Mouse (Mus musculus) liver, embryonic 14.5 days (tissue): Measurements from ENCODE around the gene Dtx2. TPM values are rescaled to one million over a fixed set of nuclear protein-coding genes. Genes with fewer than 3 reads are reported as not detected.

Experiments used
- ATAC-seq: fragments of 200-750 bp; cut with Nextera tagmentation; 2 replicates; pipeline ENCODE4 v1.8.0; 2017; ENCODE audit warnings: moderate number of reproducible peaks, mild to moderate bottlenecking, moderate library complexity; ENCODE audit not compliant: insufficient read depth
- DNase-seq, 3 experiments: peaks; one replicate each; pipeline ENCODE4 v3.0.0-alpha.2; 2012 to 2013; ENCODE audit warnings: low read depth in 3 of 3, low spot score in 3 of 3
- H3K27ac ChIP-seq: fragments of 300-500 bp; sonication (generic); 2 replicates; pipeline ENCODE4 v1.5.1; 2014; ENCODE audit warnings: moderate library complexity, mild to moderate bottlenecking, control low read depth, inconsistent platforms
- H3K27me3 ChIP-seq: fragments of 300-500 bp; sonication (generic); 2 replicates; pipeline ENCODE4 v1.6.1; 2014; ENCODE audit warnings: mild to moderate bottlenecking, low read length, moderate library complexity; ENCODE audit not compliant: control insufficient read depth, insufficient read depth
- H3K36me3 ChIP-seq: fragments of 300-500 bp; sonication (generic); replicated peaks from 2 replicates; pipeline ENCODE4 v1.6.1; 2014; ENCODE audit warnings: low read depth; ENCODE audit not compliant: control insufficient read depth, insufficient read depth
- H3K4me1 ChIP-seq, 2 experiments: fragments of 200-500 bp in 1 of 2; fragments of 300-500 bp in 1 of 2; sonication (generic) in 1 of 2; replicated peaks; 2 replicates each; pipeline ENCODE4 v1.6.1; 2012 to 2014; ENCODE audit warnings: antibody characterized with exemption in 1 of 2, inconsistent platforms in 1 of 2, low read length in 1 of 2; ENCODE audit not compliant: control insufficient read depth in 2 of 2, insufficient read depth in 2 of 2
- H3K4me2 ChIP-seq: fragments of 300-500 bp; sonication (generic); 2 replicates; pipeline ENCODE4 v1.6.1; 2014; ENCODE audit warnings: low read depth, mild to moderate bottlenecking, control low read depth, moderate library complexity
- H3K4me3 ChIP-seq, 2 experiments: fragments of 200-500 bp in 1 of 2; fragments of 300-500 bp in 1 of 2; sonication (generic) in 1 of 2; 2 replicates each; pipeline ENCODE4 v1.5.1; 2012 to 2014; ENCODE audit warnings: low read depth in 2 of 2, low read length in 2 of 2, mild to moderate bottlenecking in 2 of 2, control low read depth in 1 of 2, inconsistent platforms in 1 of 2, moderate library complexity in 1 of 2; ENCODE audit not compliant: insufficient read depth in 1 of 2
- H3K9ac ChIP-seq: fragments of 300-500 bp; sonication (generic); replicated peaks from 2 replicates; pipeline ENCODE4 v1.6.1; 2014; ENCODE audit warnings: mild to moderate bottlenecking, control low read depth, moderate library complexity
- H3K9me3 ChIP-seq: fragments of 300-500 bp; sonication (generic); 2 replicates; pipeline ENCODE4 v1.6.1; 2016; ENCODE audit warnings: low read length, mixed read lengths; ENCODE audit not compliant: control insufficient read depth
- CTCF ChIP-seq: IDR thresholded peaks from 2 replicates; pipeline ENCODE4 v1.5.1; 2016; ENCODE audit warnings: antibody characterized with exemption, low read depth, control low read depth
- EP300 ChIP-seq: IDR thresholded peaks from 2 replicates; pipeline ENCODE4 v1.6.1; 2016; ENCODE audit warnings: antibody characterized with exemption, low read depth
- WGBS: fragments of 180-500 bp; shearing (Covaris S2); extraction: QIAGEN DNeasy Blood & Tissue Kit; methylation state at CpG from one replicate; pipeline ENCODE4 v1.1.7; 2014; ENCODE audit not compliant: insufficient replicate concordance; 5-methylcytosine and 5-hydroxymethylcytosine counted together
- polyA plus RNA-seq, 2 experiments: library from polyadenylated mRNA; depleted of rRNA in 1 of 2; stranded (reverse) in 1 of 2; unstranded in 1 of 2; fragments of >200 nt; fragmentation: Nextera tagmentation in 1 of 2; extraction: Ambion mirVana in 1 of 2; gene quantifications; 2 replicates each; pipeline versions ENCODE4 v1.2.1 to v1.2.3; 2012 to 2014

Gene Dtx2
- polyA plus RNA-seq, 2 experiments, result 3.4 to 5.1 TPM

GRCm38 (mm10) chr5:136077001-136077550 lies 82.5 kb downstream of the Dtx2 start:
- Histone ChIP-seq H3K4me3 (no peak overlapping the region), H3K36me3 (no peaks in the 10 kb centered on the region), H3K9ac (no peak overlapping the region), H3K9me3 (no peaks in the 10 kb centered on the region), H3K4me2 (no peak overlapping the region), H3K27ac (no peak overlapping the region), H3K4me1 (no peaks in the 10 kb centered on the region), H3K27me3 (no peaks in the 10 kb centered on the region)
- TF ChIP-seq CTCF (no peak), EP300 (no peak)
- 53% methylated on average over 9 of the region's 9 CpGs for WGBS
- ATAC-seq, result no peak
- no peak for DNase-seq

GRCm38 (mm10) chr5:136078136-136078535 lies 83.5 kb downstream of the Dtx2 start:
- H3K4me3 ChIP-seq, result no peak overlapping the region
- WGBS, result 69% methylated on average over 5 of the region's 5 CpGs
- no peak for TF ChIP-seq EP300
- TF ChIP-seq CTCF, result no peak

DNA sequence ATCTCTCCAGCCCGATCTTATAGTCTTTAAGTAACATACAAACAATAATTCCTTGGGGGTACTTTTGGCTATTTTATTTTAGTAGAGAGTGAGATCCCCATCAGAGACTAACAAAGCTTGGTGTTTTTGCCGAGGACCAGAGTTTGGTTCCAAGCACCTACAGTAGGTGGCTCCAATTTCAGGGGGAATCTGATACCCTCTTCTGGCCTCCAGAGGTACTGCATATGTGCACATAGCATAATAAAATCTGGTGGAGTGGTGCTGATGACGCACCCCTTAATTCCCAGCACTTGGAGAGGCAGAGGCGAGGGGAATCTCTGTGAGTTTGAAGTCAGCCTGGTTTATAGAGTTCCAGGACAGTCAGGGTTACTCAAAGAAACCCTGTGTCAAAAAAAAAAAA lies 87.7 kb downstream of the Dtx2 start:
- TF ChIP-seq EP300 (no peak), CTCF (peak; percentile 43)
- 59% methylated on average over 4 of the region's 4 CpGs for WGBS
- Histone ChIP-seq H3K9ac (no peak overlapping the region), H3K4me2 (no peak overlapping the region), H3K36me3 (no peaks in the 10 kb centered on the region), H3K4me3 (no peak overlapping the region), H3K4me1 (peaks cover 0 to 10% of the 10 kb centered on the region in 2 experiments; a peak in 2 of 4 replicates), H3K27ac (no peak overlapping the region), H3K27me3 (peaks cover 10% of the 10 kb centered on the region), H3K9me3 (no peaks in the 10 kb centered on the region)
- ATAC-seq (no peak), DNase-seq (no peak)

More at GRCm38 (mm10) chr5:136078136-136078535, 83.5 kb downstream of the Dtx2 start:
- no peaks in the 10 kb centered on the region for H3K27me3 ChIP-seq
- no peak overlapping the region for H3K9ac ChIP-seq
- DNase-seq, result no peak
- H3K9me3 ChIP-seq, result no peaks in the 10 kb centered on the region
- no peak overlapping the region for H3K27ac ChIP-seq
- H3K4me2 ChIP-seq, result no peak overlapping the region
- ATAC-seq, result no peak
- no peaks in the 10 kb centered on the region; a peak in 1 of 4 replicates for H3K4me1 ChIP-seq
- no peaks in the 10 kb centered on the region for H3K36me3 ChIP-seq

Other genes with a start within 250 kb of the Dtx2 start
- 0.02 TPM in 1 of 2 replicates, not detected in the other for gene Styxl1, start 216.4 kb upstream of the Dtx2 start, polyA plus RNA-seq (2012; rRNA removed)
- not detected in 2 replicates for gene Styxl1, start 216.4 kb upstream of the Dtx2 start, polyA plus RNA-seq (2014; fragmentation: Nextera tagmentation; extraction: Ambion mirVana)
- 211 and 224 TPM in 2 replicates for gene Mdh2, start 216.3 kb upstream of the Dtx2 start, polyA plus RNA-seq (2012; rRNA removed)
- 307 and 326 TPM in 2 replicates for gene Mdh2, start 216.3 kb upstream of the Dtx2 start, polyA plus RNA-seq (2014; fragmentation: Nextera tagmentation; extraction: Ambion mirVana)
- gene Srrm3, start 187.9 kb upstream of the Dtx2 start, polyA plus RNA-seq (2012; rRNA removed), result 0.01 and 0.27 TPM in 2 replicates
- not detected in 2 replicates for gene Srrm3, start 187.9 kb upstream of the Dtx2 start, polyA plus RNA-seq (2014; fragmentation: Nextera tagmentation; extraction: Ambion mirVana)
- 1.7 and 1.9 TPM in 2 replicates for gene Hspb1, start 106.9 kb upstream of the Dtx2 start, polyA plus RNA-seq (2012; rRNA removed)
- gene Hspb1, start 106.9 kb upstream of the Dtx2 start, polyA plus RNA-seq (2014; fragmentation: Nextera tagmentation; extraction: Ambion mirVana), result 1.7 and 1.8 TPM in 2 replicates
- gene Ywhag, start 60.2 kb upstream of the Dtx2 start, polyA plus RNA-seq (2012; rRNA removed), result 21.7 and 25.9 TPM in 2 replicates
- gene Ywhag, start 60.2 kb upstream of the Dtx2 start, polyA plus RNA-seq (2014; fragmentation: Nextera tagmentation; extraction: Ambion mirVana), result 26.3 and 30.1 TPM in 2 replicates
- gene Ssc4d, start 20.3 kb upstream of the Dtx2 start, polyA plus RNA-seq (2012; rRNA removed), result 2.3 and 2.8 TPM in 2 replicates
- 1.5 and 2.1 TPM in 2 replicates for gene Ssc4d, start 20.3 kb upstream of the Dtx2 start, polyA plus RNA-seq (2014; fragmentation: Nextera tagmentation; extraction: Ambion mirVana)
- gene Zp3, start 14.7 kb upstream of the Dtx2 start, polyA plus RNA-seq (2012; rRNA removed), result 0.03 TPM in 1 of 2 replicates, not detected in the other
- not detected in 2 replicates for gene Zp3, start 14.7 kb upstream of the Dtx2 start, polyA plus RNA-seq (2014; fragmentation: Nextera tagmentation; extraction: Ambion mirVana)
- 2.0 and 2.5 TPM in 2 replicates for gene Upk3b, start 43.7 kb downstream of the Dtx2 start, polyA plus RNA-seq (2012; rRNA removed)
- 2.1 and 2.4 TPM in 2 replicates for gene Upk3b, start 43.7 kb downstream of the Dtx2 start, polyA plus RNA-seq (2014; fragmentation: Nextera tagmentation; extraction: Ambion mirVana)
- 0.10 TPM in 1 of 2 replicates, not detected in the other for gene Upk3bl, start 59.7 kb downstream of the Dtx2 start, polyA plus RNA-seq (2012; rRNA removed)
- gene Upk3bl, start 59.7 kb downstream of the Dtx2 start, polyA plus RNA-seq (2014; fragmentation: Nextera tagmentation; extraction: Ambion mirVana), result not detected in 2 replicates
- 1.4 and 1.5 TPM in 2 replicates for gene Rasa4, start 89.1 kb downstream of the Dtx2 start, polyA plus RNA-seq (2012; rRNA removed)
- 0.85 and 0.93 TPM in 2 replicates for gene Rasa4, start 89.1 kb downstream of the Dtx2 start, polyA plus RNA-seq (2014; fragmentation: Nextera tagmentation; extraction: Ambion mirVana)
- 94.0 and 101 TPM in 2 replicates for gene Polr2j, start 121.8 kb downstream of the Dtx2 start, polyA plus RNA-seq (2012; rRNA removed)
- gene Polr2j, start 121.8 kb downstream of the Dtx2 start, polyA plus RNA-seq (2014; fragmentation: Nextera tagmentation; extraction: Ambion mirVana), result 160 and 167 TPM in 2 replicates
- gene Lrwd1, start 141.3 kb downstream of the Dtx2 start, polyA plus RNA-seq (2012; rRNA removed), result 42.7 and 45.2 TPM in 2 replicates
- gene Lrwd1, start 141.3 kb downstream of the Dtx2 start, polyA plus RNA-seq (2014; fragmentation: Nextera tagmentation; extraction: Ambion mirVana), result 34.1 and 37.8 TPM in 2 replicates
- 8.2 and 9.6 TPM in 2 replicates for gene Alkbh4, start 141.3 kb downstream of the Dtx2 start, polyA plus RNA-seq (2012; rRNA removed)
- 7.0 and 8.3 TPM in 2 replicates for gene Alkbh4, start 141.3 kb downstream of the Dtx2 start, polyA plus RNA-seq (2014; fragmentation: Nextera tagmentation; extraction: Ambion mirVana)
- gene Orai2, start 175.9 kb downstream of the Dtx2 start, polyA plus RNA-seq (2012; rRNA removed), result 3.0 and 3.6 TPM in 2 replicates
- gene Orai2, start 175.9 kb downstream of the Dtx2 start, polyA plus RNA-seq (2014; fragmentation: Nextera tagmentation; extraction: Ambion mirVana), result 2.2 and 3.0 TPM in 2 replicates
- 5.6 and 16.0 TPM in 2 replicates for gene Prkrip1, start 204.2 kb downstream of the Dtx2 start, polyA plus RNA-seq (2012; rRNA removed)
- 25.0 and 32.2 TPM in 2 replicates for gene Prkrip1, start 204.2 kb downstream of the Dtx2 start, polyA plus RNA-seq (2014; fragmentation: Nextera tagmentation; extraction: Ambion mirVana)